Mouse (Mus musculus) CH12.LX (cell line): ENCODE measurements around the gene Plekhs1. TPM values are rescaled to one million over a fixed set of nuclear protein-coding genes. Genes with fewer than 3 reads are reported as not detected.

Source experiments
- DNase-seq: peaks from one replicate; pipeline ENCODE4 v3.0.0-alpha.2; 2013; ENCODE audit errors: extremely low read depth
- H3K27ac ChIP-seq: 2 replicates; pipeline ENCODE4 v1.5.1; 2012; ENCODE audit warnings: low read depth, mild to moderate bottlenecking, control low read depth, moderate library complexity; ENCODE audit not compliant: insufficient read depth
- H3K27me3 ChIP-seq: replicated peaks from 2 replicates; pipeline ENCODE3; 2012; ENCODE audit warnings: inconsistent platforms
- H3K36me3 ChIP-seq, 2 experiments: replicated peaks in 1 of 2; 2 replicates each; pipeline versions ENCODE3 to v1.6.1; 2012; ENCODE audit warnings: inconsistent platforms in 1 of 2, low read length in 1 of 2, mild to moderate bottlenecking in 1 of 2, mixed read lengths in 1 of 2, moderate library complexity in 1 of 2; ENCODE audit not compliant: control insufficient read depth in 1 of 2, insufficient read depth in 1 of 2
- H3K4me1 ChIP-seq, 2 experiments: 2 replicates each; pipeline ENCODE4 v1.6.1; 2012; ENCODE audit warnings: inconsistent platforms in 1 of 2, moderate library complexity in 1 of 2; ENCODE audit not compliant: insufficient read depth in 2 of 2, control insufficient read depth in 1 of 2
- H3K4me2 ChIP-seq: 2 replicates; pipeline ENCODE4 v1.6.1; 2012; ENCODE audit warnings: low read depth, mild to moderate bottlenecking, control low read depth; ENCODE audit not compliant: poor library complexity, insufficient read depth, severe bottlenecking
- H3K4me3 ChIP-seq, 3 experiments: fragments of 150-350 bp in 1 of 3; sonication (generic) in 1 of 3; replicated peaks in 1 of 3; 2 replicates each; pipeline versions ENCODE3 to v1.5.1; 2011 to 2012; ENCODE audit warnings: low read depth in 2 of 3, low read length in 2 of 3, mild to moderate bottlenecking in 2 of 3, moderate library complexity in 2 of 3, control low read depth in 1 of 3, improper control_type of control experiment in 1 of 3, inconsistent platforms in 1 of 3, mixed read lengths in 1 of 3; ENCODE audit not compliant: poor library complexity in 1 of 3
- H3K79me2 ChIP-seq: replicated peaks from 2 replicates; pipeline ENCODE4 v1.6.1; 2012; ENCODE audit warnings: mild to moderate bottlenecking, moderate library complexity; ENCODE audit not compliant: control insufficient read depth, poor library complexity, insufficient read depth, severe bottlenecking; ENCODE audit errors: extremely low read depth
- H3K9ac ChIP-seq: 2 replicates; pipeline ENCODE4 v1.6.1; 2012; ENCODE audit warnings: low read depth, mild to moderate bottlenecking, control low read depth, moderate library complexity; ENCODE audit not compliant: insufficient read depth
- H3K9me3 ChIP-seq: replicated peaks from 2 replicates; pipeline ENCODE3; 2012; ENCODE audit warnings: low read length, inconsistent platforms, mixed read lengths
- CHD1 ChIP-seq: IDR thresholded peaks from 2 replicates; pipeline ENCODE4 v1.6.1; 2012; ENCODE audit warnings: low read depth, low read length, improper control_type of control experiment, inconsistent platforms
- CHD2 ChIP-seq: IDR thresholded peaks from 2 replicates; pipeline ENCODE4 v1.6.1; 2011; ENCODE audit warnings: low read length, improper control_type of control experiment
- CTCF ChIP-seq, 2 experiments: IDR thresholded peaks in 1 of 2; conservative IDR thresholded peaks in 1 of 2; 2 replicates each; pipeline ENCODE4 v1.5.1; 2011 to 2012; ENCODE audit warnings: low read depth in 2 of 2, low read length in 2 of 2, improper control_type of control experiment in 1 of 2, inconsistent platforms in 1 of 2, mild to moderate bottlenecking in 1 of 2, moderate library complexity in 1 of 2
- ELF1 ChIP-seq: IDR thresholded peaks from 2 replicates; pipeline ENCODE4 v1.6.1; 2014; ENCODE audit warnings: low read depth, mild to moderate bottlenecking, inconsistent platforms, low read length, improper control_type of control experiment
- ETS1 ChIP-seq: conservative IDR thresholded peaks from 2 replicates; pipeline ENCODE4 v1.6.1; 2012; ENCODE audit warnings: low read depth, mild to moderate bottlenecking, inconsistent platforms, low read length, improper control_type of control experiment, moderate library complexity
- GABPA ChIP-seq: IDR thresholded peaks from 2 replicates; pipeline ENCODE4 v1.6.1; 2012; ENCODE audit warnings: low read depth, low read length, improper control_type of control experiment, inconsistent platforms; ENCODE audit not compliant: insufficient replicate concordance
- HCFC1 ChIP-seq: IDR thresholded peaks from 2 replicates; pipeline ENCODE4 v1.6.1; 2012; ENCODE audit warnings: low read depth, mild to moderate bottlenecking, inconsistent platforms, low read length, improper control_type of control experiment
- IRF4 ChIP-seq: IDR thresholded peaks from 2 replicates; pipeline ENCODE4 v1.6.1; 2014; ENCODE audit warnings: low read depth, mild to moderate bottlenecking, inconsistent platforms, low read length, improper control_type of control experiment
- JUN ChIP-seq: IDR thresholded peaks from 2 replicates; pipeline ENCODE4 v1.6.1; 2011; ENCODE audit warnings: low read depth, mild to moderate bottlenecking, low read length, improper control_type of control experiment, moderate library complexity; ENCODE audit not compliant: insufficient read depth
- JUND ChIP-seq: conservative IDR thresholded peaks from 2 replicates; pipeline ENCODE4 v1.6.1; 2011; ENCODE audit warnings: low read depth, low read length, improper control_type of control experiment
- MAFK ChIP-seq: IDR thresholded peaks from 2 replicates; pipeline ENCODE4 v1.6.1; 2011; ENCODE audit warnings: low read length, improper control_type of control experiment; ENCODE audit not compliant: insufficient replicate concordance
- MAX ChIP-seq: IDR thresholded peaks from 2 replicates; pipeline ENCODE4 v1.6.1; 2011; ENCODE audit warnings: low read length, improper control_type of control experiment
- MAZ ChIP-seq: IDR thresholded peaks from 2 replicates; pipeline ENCODE4 v1.6.1; 2012; ENCODE audit warnings: low read depth, mild to moderate bottlenecking, inconsistent platforms, low read length, improper control_type of control experiment, moderate library complexity
- MEF2A ChIP-seq: IDR thresholded peaks from 2 replicates; pipeline ENCODE4 v1.6.1; 2014; ENCODE audit warnings: low read depth, mild to moderate bottlenecking, inconsistent platforms, low read length, improper control_type of control experiment, borderline replicate concordance
- MXI1 ChIP-seq: IDR thresholded peaks from 2 replicates; pipeline ENCODE4 v1.6.1; 2011; ENCODE audit warnings: mild to moderate bottlenecking, low read depth, low read length, improper control_type of control experiment
- NELFE ChIP-seq: IDR thresholded peaks from 2 replicates; pipeline ENCODE4 v1.6.1; 2011; ENCODE audit warnings: low read depth, low read length, improper control_type of control experiment
- PAX5 ChIP-seq: IDR thresholded peaks from 2 replicates; pipeline ENCODE4 v1.6.1; 2012; ENCODE audit warnings: low read length, inconsistent platforms, mixed read lengths
- POLR2A ChIP-seq: IDR thresholded peaks from 2 replicates; pipeline ENCODE4 v1.6.1; 2011; ENCODE audit warnings: low read depth, mild to moderate bottlenecking, improper control_type of control experiment, low read length
- TBP ChIP-seq: conservative IDR thresholded peaks from 2 replicates; pipeline ENCODE4 v1.6.1; 2011; ENCODE audit warnings: low read depth, low read length, improper control_type of control experiment
- UBTF ChIP-seq: IDR thresholded peaks from 2 replicates; pipeline ENCODE4 v1.6.1; 2012; ENCODE audit warnings: low read depth, mild to moderate bottlenecking, inconsistent platforms, low read length, improper control_type of control experiment, moderate library complexity
- USF1 ChIP-seq: IDR thresholded peaks from 2 replicates; pipeline ENCODE4 v1.6.1; 2014; ENCODE audit warnings: low read depth, mild to moderate bottlenecking, inconsistent platforms, low read length, improper control_type of control experiment
- USF2 ChIP-seq: conservative IDR thresholded peaks from 2 replicates; pipeline ENCODE4 v1.6.1; 2011; ENCODE audit warnings: low read depth, low read length, improper control_type of control experiment
- dilution Hi-C: fragments of 300-500 bp; cut with MboI; formaldehyde crosslinking; loops from 2 replicates; pipeline ENCODE4 v1.14.3; 2020; ENCODE audit warnings: low sequenced_read_pairs; ENCODE audit not compliant: extremely low pct_unique_long_range_greater_than_20kb, extremely low pct_ligation_motif_present
- in situ Hi-C: fragments of 300-500 bp; cut with MboI; formaldehyde crosslinking; loops from 3 replicates; pipeline ENCODE4 v1.14.3; 2019; ENCODE audit warnings: low sequenced_read_pairs, low pct_ligation_motif_present, low pct_unique_long_range_greater_than_20kb, mixed read lengths
- polyA plus RNA-seq: library from polyadenylated mRNA; unstranded; fragments of >175 nt; gene quantifications from 2 replicates; pipeline ENCODE4 v1.2.1, GENCODE M21; 2012; ENCODE audit warnings: low read depth; ENCODE audit not compliant: insufficient read length
- total RNA-seq, 2 experiments: library from RNA; depleted of rRNA; stranded (reverse); fragments of 300-350 nt in 1 of 2; fragments of >200 nt in 1 of 2; gene quantifications; 2 replicates each; pipeline ENCODE4 v1.2.3; 2012 to 2014

Plekhs1 gene
- total and polyA plus RNA-seq, 3 experiments = not detected

DNA sequence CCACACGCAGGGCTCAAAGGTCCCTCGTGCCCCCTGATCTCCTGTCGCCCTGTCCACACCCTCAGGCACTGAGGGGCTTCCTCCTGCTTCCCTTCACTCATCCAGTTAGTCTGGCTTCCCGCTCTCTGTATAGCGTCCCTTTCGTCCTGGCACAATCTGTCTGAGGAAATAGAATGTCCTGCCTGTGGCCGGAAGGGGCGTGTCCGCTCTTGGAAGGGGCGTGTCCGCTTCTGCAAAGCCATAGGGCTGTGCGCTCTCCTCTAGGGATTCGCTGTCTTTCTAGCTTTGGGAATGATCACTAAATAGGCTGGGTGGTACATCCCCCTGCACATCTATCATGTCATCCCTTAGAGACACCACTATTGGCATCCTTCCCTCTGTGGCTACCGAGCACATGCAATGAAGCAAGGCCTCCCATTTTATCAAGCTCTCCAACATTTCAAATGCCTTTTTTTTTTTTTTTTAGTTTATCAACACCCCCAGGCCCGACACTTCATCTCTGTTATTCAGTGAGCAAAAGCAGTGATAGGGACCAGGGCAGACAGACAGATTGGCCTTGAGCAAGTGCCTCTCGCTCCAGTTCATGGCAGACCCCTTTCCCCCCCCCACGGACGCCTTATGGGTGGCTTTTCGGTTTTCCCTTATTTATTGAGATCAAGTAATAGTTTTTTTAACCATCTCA lies 13.6 kb downstream of the Plekhs1 start:
- in situ Hi-C loops (no loop called here), dilution Hi-C loops (no loop called here)
- no peak for DNase-seq
- H3K9me3 ChIP-seq = no peaks in the 10 kb centered on the region
- H3K36me3 ChIP-seq = no peaks in the 10 kb centered on the region
- no peak overlapping the region for H3K4me2 ChIP-seq
- TF ChIP-seq POLR2A (no peak), USF2 (no peak), CHD1 (no peak), CTCF (conservative IDR thresholded peaks at IDR 0.05 in 1 of 2, IDR thresholded peaks at IDR 0.05 in 1 of 2; ENCODE audit: low read depth in 2 of 2, low read length in 2 of 2) (no peak), JUND (no peak), UBTF (no peak)
- H3K27ac ChIP-seq = no peak overlapping the region
- H3K4me1 ChIP-seq = peaks cover 5 to 11% of the 10 kb centered on the region in 2 experiments
- H3K27me3 ChIP-seq = no peaks in the 10 kb centered on the region
- H3K4me3 ChIP-seq = no peak overlapping the region
- H3K79me2 ChIP-seq = no peaks in the 10 kb centered on the region
- H3K9ac ChIP-seq = no peak overlapping the region

DNA sequence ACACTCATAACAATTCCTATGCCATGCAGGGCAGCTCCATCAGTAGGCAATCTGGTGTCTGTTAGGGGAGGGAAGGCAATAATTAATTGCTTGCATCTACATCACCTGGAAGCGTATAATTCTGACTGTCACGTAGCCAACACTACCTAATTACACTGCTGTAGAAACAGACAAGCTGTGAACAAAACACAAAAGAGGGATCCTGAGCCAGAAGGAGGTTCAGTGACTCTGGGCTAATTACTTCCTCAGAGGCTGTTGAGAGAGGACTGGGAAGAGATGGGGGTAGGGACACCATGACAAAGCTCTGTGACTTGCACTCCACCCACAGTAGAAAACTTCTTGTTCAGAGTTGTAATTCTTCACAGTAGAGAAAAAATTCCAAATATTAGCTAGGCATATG lies 15.1 kb downstream of the Plekhs1 start:
- Histone ChIP-seq H3K4me1 (peaks cover 0 to 8% of the 10 kb centered on the region in 2 experiments; a peak in 1 of 4 replicates), H3K27ac (no peak overlapping the region), H3K9ac (no peak overlapping the region), H3K4me3 (no peak overlapping the region)
- dilution Hi-C loops = no loop called here
- TF ChIP-seq USF1 = no peak
- TF ChIP-seq ETS1 = no peak
- TF ChIP-seq NELFE = no peak
- no peak for TF ChIP-seq POLR2A
- TF ChIP-seq HCFC1 = no peak
- TF ChIP-seq, all 38 proteins: peak for 0
- in situ Hi-C loops = no loop called here
- Histone ChIP-seq H3K9me3 (no peaks in the 10 kb centered on the region), H3K36me3 (no peaks in the 10 kb centered on the region), H3K4me2 (no peak overlapping the region), H3K79me2 (no peaks in the 10 kb centered on the region), H3K27me3 (no peaks in the 10 kb centered on the region)
- no peak for DNase-seq

DNA sequence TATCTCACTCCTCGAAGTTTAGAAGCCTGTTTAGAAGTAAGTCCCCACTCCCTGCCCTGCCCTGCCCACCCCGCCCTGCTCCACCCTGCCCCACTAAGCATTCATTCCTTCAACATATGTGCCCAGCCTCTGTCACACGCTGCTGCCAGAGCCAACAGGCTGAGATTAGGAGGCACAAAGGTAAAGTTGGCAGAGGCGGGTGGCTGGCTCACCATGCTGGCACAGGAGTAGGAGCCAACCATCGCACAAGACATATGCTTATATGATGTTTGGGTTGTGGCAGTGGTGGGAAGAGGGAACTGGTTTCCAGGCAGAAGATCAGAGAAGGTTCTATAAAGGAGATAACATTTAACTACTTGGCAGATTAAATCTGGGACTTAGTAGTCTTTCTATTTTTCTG lies 15.8 kb downstream of the Plekhs1 start:
- dilution Hi-C loops (no loop called here), in situ Hi-C loops (no loop called here)
- no peaks in the 10 kb centered on the region for H3K79me2 ChIP-seq
- no peaks in the 10 kb centered on the region for H3K27me3 ChIP-seq
- H3K9me3 ChIP-seq = no peaks in the 10 kb centered on the region
- TF ChIP-seq UBTF (no peak), JUN (no peak), MAX (no peak), POLR2A (no peak), MAFK (no peak), MAZ (no peak), HCFC1 (no peak), NELFE (no peak), USF1 (no peak), TBP (no peak), ELF1 (no peak), GABPA (no peak), MXI1 (no peak), MEF2A (no peak), PAX5 (no peak), IRF4 (no peak), CHD2 (no peak), USF2 (no peak)
- H3K36me3 ChIP-seq = no peaks in the 10 kb centered on the region
- H3K4me3 ChIP-seq = no peak overlapping the region
- H3K9ac ChIP-seq = no peak overlapping the region
- no peak for DNase-seq
- no peak overlapping the region for H3K27ac ChIP-seq
- no peak overlapping the region for H3K4me2 ChIP-seq
- peaks cover 0 to 8% of the 10 kb centered on the region in 2 experiments; a peak in 1 of 4 replicates for H3K4me1 ChIP-seq
